Mouse (Mus musculus): Measurements from ENCODE around the gene Zfp69.

Zfp69 gene

GRCm38 (mm10) chr4:120951428-120951973 lies at the start of gene Zfp69:
TSS of gene Zfp69 (minus strand) at chr4:120951699.
- DNase-seq (ENCODE audit: low read depth, low spot score) = peak; percentile 95

DNA sequence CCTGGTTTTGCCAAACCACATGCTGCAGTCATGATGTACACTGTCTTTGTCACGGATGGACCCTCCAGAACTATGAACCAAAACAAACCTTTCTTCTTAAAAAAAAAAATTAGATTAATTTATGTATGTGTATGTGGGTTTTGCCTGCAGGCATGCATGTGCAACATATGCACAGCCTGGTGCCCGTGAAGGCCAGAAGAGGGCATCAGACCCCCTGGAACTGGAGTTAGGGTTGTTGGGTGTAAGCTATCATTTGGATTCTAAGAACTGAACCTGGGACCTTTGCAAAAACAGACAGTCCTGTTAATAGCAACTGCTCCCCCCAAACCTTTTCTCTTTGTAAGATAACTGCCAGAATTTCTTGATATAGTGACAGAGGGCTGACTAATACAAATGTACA lies 49.5 kb upstream of the Zfp69 start:
- no peak for DNase-seq (ENCODE audit: low read depth, low spot score)

- DNase-seq (ENCODE audit: low read depth, low spot score) = no peak
Observed at GRCm38 (mm10) chr4:120995911-120996310, 44.4 kb upstream of the Zfp69 start.

DNA sequence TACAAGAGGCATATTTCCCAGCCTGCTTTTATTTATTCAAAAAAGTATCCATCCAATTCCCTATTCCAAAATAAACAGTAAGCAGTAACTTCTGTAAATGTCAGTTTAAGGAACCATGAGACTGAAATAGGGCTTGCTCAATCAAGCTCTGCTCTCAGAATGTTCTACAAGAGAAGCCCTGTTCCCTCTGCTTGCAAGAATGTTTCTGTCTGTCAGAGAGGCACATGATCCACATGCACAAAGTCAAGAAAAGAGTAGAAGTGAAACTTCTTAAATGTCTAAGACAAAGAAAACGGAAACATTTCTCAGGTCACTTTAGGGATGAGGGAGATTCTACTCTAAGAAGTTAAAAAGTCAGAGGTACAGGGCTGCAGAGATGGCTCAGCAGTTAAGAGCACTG lies 41.5 kb upstream of the Zfp69 start:
- no peak for DNase-seq (ENCODE audit: low read depth, low spot score)

- DNase-seq (ENCODE audit: low read depth, low spot score) = no peak
Observed at GRCm38 (mm10) chr4:120992284-120992683, 40.8 kb upstream of the Zfp69 start.

GRCm38 (mm10) chr4:120987319-120987718 lies 35.8 kb upstream of the Zfp69 start:
- no peak for DNase-seq (ENCODE audit: low read depth, low spot score)

DNA sequence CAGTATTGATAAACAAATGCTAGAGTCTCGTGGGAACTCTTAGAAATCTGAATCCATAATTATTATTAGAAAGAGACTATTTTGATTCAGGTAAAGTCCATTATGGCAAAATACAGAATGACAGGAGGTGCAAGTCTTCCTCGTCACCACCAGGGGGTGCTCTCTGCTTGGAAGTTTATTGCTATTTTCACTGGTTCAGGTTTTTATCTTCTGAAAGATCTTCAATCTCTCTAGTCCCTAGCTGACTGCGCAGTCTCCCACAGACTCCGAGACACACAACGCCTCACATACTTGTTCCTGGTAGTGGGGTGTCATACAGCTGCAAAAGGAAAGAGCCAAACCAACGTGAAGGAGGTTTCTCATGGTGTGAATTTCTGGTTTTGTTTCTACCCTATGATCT lies 34.9 kb upstream of the Zfp69 start:
- peak; percentile 81 for DNase-seq (ENCODE audit: low read depth, low spot score)

- DNase-seq (ENCODE audit: low read depth, low spot score) = peak; percentile 40
Observed at GRCm38 (mm10) chr4:120978221-120978620, 26.7 kb upstream of the Zfp69 start.

- DNase-seq (ENCODE audit: low read depth, low spot score) = peak; percentile 88
Observed at GRCm38 (mm10) chr4:120975428-120975734, 23.9 kb upstream of the Zfp69 start.

- DNase-seq (ENCODE audit: low read depth, low spot score) = peak; percentile 77
Observed at GRCm38 (mm10) chr4:120974711-120975427, 23.4 kb upstream of the Zfp69 start.

GRCm38 (mm10) chr4:120971842-120972241 lies 20.3 kb upstream of the Zfp69 start:
- no peak for DNase-seq (ENCODE audit: low read depth, low spot score)

DNA sequence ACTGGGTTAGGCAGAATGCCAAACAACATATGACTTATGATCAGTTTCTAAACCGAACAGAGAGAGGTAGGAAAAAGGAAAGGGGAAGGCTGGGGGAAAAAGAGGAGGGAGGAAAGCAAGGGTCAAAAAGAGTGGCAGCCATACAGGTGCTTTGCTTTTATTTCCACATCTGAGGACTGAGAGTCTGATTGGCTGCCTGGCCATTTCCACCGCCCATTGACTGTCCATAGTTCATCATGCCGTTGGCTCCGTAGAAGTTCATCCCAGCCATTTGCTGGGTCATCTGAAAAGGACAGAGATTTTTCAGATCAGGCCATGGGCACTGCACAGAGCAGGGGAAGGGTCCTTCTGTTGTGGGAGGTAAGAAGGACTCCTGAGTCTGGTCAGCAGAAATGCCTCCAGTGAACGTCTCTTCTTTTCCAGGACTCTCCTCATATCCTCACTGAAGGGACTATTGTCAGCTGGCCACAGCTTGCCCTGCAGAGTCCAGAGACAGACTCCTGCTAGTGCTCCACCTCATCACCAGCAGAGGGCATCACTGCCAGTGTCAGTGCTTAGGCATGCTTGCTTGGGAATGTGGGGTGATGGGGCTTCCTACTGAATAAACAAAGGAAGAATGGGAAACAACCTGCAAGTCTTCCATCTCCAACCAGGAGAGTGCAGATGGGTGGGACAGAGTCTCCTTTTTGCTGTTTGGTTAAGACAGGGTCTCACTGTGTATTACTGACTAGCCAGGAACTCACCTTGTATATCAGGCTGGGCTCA lies 18.1 kb upstream of the Zfp69 start:
- no peak for DNase-seq (ENCODE audit: low read depth, low spot score)

DNA sequence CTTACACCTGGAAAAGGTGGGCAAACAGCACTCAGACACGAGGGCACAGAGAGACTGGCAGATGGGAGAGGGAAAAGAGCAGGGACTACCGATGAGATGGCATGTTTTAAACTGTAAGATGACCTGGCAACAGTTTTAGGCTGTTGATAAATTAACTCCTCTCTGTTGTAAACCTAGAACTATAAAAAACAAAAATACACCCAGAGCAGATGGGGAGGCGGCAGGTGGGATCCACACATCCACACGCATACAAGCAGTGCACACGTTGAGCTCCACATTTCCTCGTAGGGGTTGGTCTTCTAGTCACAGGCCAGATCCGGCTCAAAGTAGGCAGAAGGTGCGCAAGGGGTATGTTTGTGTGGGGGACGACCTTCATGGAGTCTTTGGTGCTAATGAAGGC lies 17.0 kb upstream of the Zfp69 start:
- no peak for DNase-seq (ENCODE audit: low read depth, low spot score)

DNA sequence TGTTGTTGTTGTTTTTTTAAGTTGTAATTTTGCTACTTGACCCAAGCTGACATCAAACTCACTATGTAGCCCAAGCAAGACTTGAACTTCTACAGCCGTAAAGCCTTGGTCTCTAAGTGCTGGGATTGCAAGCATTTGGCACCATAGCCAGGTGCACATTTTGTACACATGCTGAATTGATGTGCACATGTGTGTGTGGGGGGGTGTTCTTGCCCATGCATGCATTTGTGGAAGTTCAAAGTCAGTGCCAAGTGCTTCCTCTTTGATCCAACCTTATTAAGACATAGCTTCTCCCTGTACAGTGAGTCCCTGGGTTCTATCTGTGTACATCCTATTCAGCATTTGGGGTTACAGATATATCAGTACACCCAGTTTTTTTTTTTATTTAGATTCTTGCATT lies 4.1 kb upstream of the Zfp69 start:
- no peak for DNase-seq (ENCODE audit: low read depth, low spot score)

DNA sequence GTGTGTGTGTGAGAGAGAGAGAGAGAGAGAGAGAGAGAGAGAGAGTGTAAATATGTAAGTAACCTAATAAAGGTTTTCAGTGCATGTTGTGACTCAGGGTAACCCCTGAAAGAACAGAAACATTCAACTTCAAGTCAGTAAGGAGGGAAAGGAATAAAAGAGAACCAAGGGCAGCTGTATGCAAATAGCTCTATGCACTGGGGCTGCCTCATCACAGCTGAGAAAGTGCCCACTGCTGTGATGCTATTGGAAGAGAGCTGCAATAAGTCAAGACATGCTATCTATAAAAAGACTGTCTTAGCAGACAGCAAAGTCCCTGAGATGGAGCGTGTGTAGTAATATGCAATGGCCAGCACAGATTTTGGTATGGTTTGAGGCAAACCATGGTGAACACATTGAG lies 2.2 kb upstream of the Zfp69 start:
- DNase-seq (ENCODE audit: low read depth, low spot score) = no peak

- DNase-seq (ENCODE audit: low read depth, low spot score) = no peak
Observed at GRCm38 (mm10) chr4:120953038-120953437, 1.5 kb upstream of the Zfp69 start.

DNA sequence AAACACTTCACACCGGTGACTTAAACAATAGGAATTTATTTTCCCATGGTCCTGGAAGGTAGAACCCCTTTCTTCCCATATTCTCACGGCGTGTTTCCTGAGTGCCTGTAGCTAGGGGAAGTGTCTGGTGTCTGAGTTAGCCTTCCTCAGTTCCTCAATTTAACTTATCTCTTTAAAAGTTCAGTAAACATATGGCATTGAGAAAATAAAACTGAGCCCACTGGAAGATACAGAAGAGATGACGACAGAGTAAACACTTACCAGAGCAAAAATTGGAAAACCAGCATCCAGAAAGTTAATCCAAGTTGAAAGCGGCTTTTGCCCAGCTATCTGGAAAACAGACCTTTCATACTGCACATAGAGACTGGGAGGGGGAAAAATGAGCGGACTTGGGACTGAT lies 664 bp upstream of the Zfp69 start:
- peak; percentile 17 for DNase-seq (ENCODE audit: low read depth, low spot score)

GRCm38 (mm10) chr4:120950763-120951427 lies 604 bp downstream of the Zfp69 start:
- no peak for DNase-seq (ENCODE audit: low read depth, low spot score)

DNA sequence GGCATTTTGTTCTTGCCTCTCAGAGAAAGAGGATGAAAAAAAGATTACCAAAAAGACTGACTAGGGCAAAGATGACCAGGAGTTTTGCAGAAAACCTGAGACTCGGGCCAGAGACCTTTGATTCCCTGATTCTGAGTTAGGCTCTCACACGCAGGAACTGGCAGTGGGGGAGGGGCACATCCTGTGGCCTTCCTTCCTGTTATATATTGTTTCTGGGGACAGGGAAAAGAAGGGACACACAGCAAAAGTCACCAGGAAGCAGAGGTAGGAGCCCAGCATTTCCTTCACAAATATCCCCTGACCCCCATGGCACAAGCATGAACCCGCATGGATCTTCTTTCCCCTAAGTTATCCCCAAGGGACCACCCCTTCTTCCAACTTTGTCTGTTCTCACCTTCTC lies 2.6 kb downstream of the Zfp69 start:
- DNase-seq (ENCODE audit: low read depth, low spot score) = no peak

DNA sequence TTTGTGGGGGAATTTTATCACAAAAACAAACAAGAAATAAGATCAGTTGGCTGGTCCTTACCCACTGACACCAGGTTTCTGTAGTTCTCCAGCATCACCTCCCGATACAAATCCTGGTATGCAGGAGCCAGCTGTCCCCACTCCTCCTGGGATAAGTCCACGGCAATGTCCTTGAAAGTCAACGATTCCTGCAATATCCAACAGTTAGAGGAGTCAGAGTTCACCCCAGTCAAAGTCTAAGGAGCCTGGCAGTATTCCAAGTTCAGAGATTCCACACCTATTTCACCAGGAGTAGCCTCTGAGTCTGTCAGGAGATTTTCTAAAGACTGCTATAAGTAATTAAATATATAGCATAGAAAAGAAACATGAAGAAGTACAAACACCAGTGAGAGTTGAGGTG lies 16.5 kb downstream of the Zfp69 start:
- DNase-seq (ENCODE audit: low read depth, low spot score) = no peak

DNA sequence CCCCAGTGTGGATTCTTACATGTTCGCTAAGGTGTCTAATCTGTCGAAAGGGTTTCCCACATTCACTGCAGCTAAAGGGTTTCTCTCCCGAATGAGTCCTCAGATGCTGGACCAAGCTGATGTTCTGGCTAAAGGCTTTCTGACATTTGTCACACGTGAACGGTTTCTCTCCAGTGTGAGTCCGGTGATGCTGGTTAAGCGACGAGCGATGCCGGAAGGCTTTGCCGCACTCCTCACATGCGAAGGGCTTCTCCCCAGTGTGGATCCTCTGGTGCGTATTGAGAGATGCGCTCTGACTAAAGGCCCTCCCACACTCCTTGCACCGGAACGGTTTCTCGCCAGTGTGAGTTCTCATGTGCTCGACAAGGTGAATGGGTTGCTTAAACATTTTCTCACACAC lies 20.8 kb downstream of the Zfp69 start:
- no peak for DNase-seq (ENCODE audit: low read depth, low spot score)

GRCm38 (mm10) chr4:120928686-120929085 lies 22.8 kb downstream of the Zfp69 start:
- DNase-seq (ENCODE audit: low read depth, low spot score) = no peak

DNA sequence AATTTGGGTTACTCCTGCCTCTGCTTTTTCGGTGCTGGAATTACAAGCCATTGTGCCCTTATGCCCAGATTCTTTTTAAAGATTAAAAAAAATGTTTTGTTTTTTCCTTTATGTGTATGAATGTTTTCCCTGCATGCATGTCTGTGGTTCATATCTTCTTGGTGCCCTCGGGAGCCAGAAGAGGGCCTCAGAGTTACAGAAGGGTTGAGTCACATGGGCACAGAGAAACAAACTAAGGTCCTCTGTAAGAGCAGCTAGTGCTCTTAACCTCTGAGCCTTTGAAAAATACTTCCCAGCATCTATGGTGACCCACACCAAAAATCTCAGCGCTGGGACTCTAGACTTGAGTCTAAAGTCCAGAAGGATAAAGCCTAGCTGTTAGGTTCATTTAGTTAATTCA lies 26.1 kb downstream of the Zfp69 start:
- DNase-seq (ENCODE audit: low read depth, low spot score) = peak; percentile 69
